Mouse (Mus musculus) layer of hippocampus, adult 8-10 months (tissue): ENCODE results near the gene Gm15097. TPM values are rescaled to one million over a fixed set of nuclear protein-coding genes. Genes with fewer than 3 reads are reported as not detected.
"Not testable (repeated sequence)": the region's sequence is repeated elsewhere in the genome, so short reads cannot be mapped to it uniquely, and the experiment has no call there.

Source experiments
- DNase-seq, 2 experiments: peaks; one replicate each; pipeline ENCODE4 v3.0.0; 2022; ENCODE audit warnings: low spot score in 2 of 2
- total RNA-seq, 4 experiments: library from RNA; stranded (reverse); gene quantifications; 2 replicates each; pipeline ENCODE4 v1.2.4; 2022

The Gm15097 gene
- not detected for total RNA-seq

- DNase-seq = not testable (repeated sequence)
Observed at GRCm38 (mm10) chrX:149784173-149784572, at the start of gene Gm15097. Gm15097 (plus strand) TSS chrX:149784473.

GRCm38 (mm10) chrX:149762853-149763252, 21.4 kb upstream of the Gm15097 start:
- DNase-seq = peak in 1 of 2 experiments; percentile 19

GRCm38 (mm10) chrX:149811178-149811577, 26.9 kb downstream of the Gm15097 start:
- not testable (repeated sequence) for DNase-seq

Other genes with a start within 250 kb of the Gm15097 start
- not detected for gene Gm10439, start 189.9 kb upstream of the Gm15097 start, total RNA-seq
- not detected for gene Gm15091, start 157.2 kb downstream of the Gm15097 start, total RNA-seq